Mouse (Mus musculus) megakaryocyte, embryonic 14.5 days (primary cell): ENCODE measurements around the gene Exoc7. TPM values are rescaled to one million over a fixed set of nuclear protein-coding genes. Genes with fewer than 3 reads are reported as not detected.

Experiments
- H3K27me3 ChIP-seq: replicated peaks from 2 replicates; pipeline ENCODE3; 2012; ENCODE audit warnings: inconsistent platforms
- H3K36me3 ChIP-seq: replicated peaks from 2 replicates; pipeline ENCODE3; 2012; ENCODE audit warnings: low read length, inconsistent platforms, mixed read lengths
- H3K4me1 ChIP-seq: 2 replicates; pipeline ENCODE4 v1.6.1; 2012; ENCODE audit warnings: inconsistent platforms
- H3K4me3 ChIP-seq: replicated peaks from 2 replicates; pipeline ENCODE3; 2012; ENCODE audit warnings: moderate library complexity, mild to moderate bottlenecking, inconsistent platforms
- H3K9me3 ChIP-seq: 2 replicates; pipeline ENCODE4 v1.6.1; 2012; ENCODE audit warnings: inconsistent platforms
- FLI1 ChIP-seq: IDR thresholded peaks from 2 replicates; pipeline ENCODE4 v1.6.1; 2012; ENCODE audit warnings: low read length, inconsistent platforms, mixed read lengths
- GATA1 ChIP-seq: IDR thresholded peaks from 3 replicates; pipeline ENCODE4 v1.6.1; 2012; ENCODE audit warnings: mixed read lengths, low read length, inconsistent platforms, borderline replicate concordance
- polyA plus RNA-seq: library from polyadenylated mRNA; stranded (reverse); fragments of >175 nt; gene quantifications from 2 replicates; pipeline ENCODE4 v1.2.3, GENCODE M21; 2012; ENCODE audit warnings: low replicate concordance; ENCODE audit not compliant: insufficient read depth

Exoc7 gene
- polyA plus RNA-seq, 1 experiment: 6.7 TPM

DNA sequence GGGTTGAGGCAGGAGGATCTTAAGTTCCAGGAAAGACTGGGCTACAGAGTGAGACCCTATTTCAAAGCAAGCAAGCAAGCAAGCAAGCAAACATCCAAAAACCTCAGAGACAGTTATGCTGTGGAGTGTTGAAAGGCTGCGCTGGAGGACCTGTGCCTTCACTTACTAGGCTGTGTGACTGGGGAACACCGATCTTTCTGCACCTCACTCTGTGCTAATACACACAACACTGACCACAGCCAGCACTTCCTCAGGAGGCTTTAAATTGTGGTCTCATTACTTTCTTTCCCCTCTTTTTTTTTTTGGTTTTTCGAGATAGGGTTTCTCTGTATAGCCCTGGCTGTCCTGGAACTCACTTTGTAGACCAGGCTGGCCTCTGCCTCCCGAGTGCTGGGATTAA, 41.2 kb downstream of the Exoc7 start:
- Histone ChIP-seq H3K36me3 (peaks cover 99% of the 10 kb centered on the region), H3K4me1 (peaks cover 35% of the 10 kb centered on the region), H3K27me3 (no peaks in the 10 kb centered on the region), H3K4me3 (no peak overlapping the region), H3K9me3 (no peaks in the 10 kb centered on the region)
- TF ChIP-seq GATA1 (no peak), FLI1 (no peak)

DNA sequence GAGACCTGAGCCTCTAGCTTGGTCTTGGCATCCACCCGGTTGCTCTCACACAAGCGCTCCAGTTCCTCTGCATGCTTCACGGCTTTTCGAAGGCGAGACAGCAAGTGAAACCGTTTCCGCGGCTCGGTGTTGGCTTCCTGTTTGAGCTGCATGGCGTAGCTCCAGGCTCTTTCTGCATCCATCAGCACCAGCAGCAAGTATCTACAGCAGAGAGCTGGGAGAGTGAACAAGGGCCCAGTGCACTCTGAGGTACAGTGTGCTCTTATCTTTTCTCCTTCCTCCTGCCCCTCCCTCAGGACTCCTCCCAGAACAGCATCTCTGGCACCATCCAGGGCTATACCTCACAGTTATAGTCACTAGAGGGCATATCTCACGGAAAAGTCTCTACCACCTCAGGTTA, 41.7 kb downstream of the Exoc7 start:
- no peaks in the 10 kb centered on the region for H3K27me3 ChIP-seq
- no peak for TF ChIP-seq GATA1
- peaks cover 99% of the 10 kb centered on the region for H3K36me3 ChIP-seq
- peaks cover 34% of the 10 kb centered on the region for H3K4me1 ChIP-seq
- H3K9me3 ChIP-seq: no peaks in the 10 kb centered on the region
- no peak overlapping the region for H3K4me3 ChIP-seq

DNA sequence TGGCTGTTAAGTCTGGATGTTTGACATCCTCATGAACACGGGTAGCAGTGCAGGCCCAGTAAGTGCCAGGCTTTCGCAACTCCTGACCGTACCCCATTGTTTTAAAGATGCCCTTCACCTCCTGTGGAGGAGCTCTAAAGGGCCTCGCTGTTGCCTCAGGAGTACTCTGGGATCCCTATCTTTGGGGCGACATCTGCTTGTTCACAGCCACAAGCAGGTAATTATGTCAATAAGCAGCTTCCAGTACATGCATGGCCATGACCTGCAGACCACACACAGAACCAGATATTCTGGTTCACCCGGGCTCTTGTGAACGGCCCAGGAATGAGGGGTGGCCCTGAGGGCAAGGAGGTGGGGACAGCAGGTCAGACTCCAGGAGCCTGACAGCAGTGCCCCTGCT, 46.8 kb downstream of the Exoc7 start:
- Histone ChIP-seq H3K4me1 (peaks cover 43% of the 10 kb centered on the region), H3K27me3 (no peaks in the 10 kb centered on the region), H3K9me3 (no peaks in the 10 kb centered on the region), H3K36me3 (peaks cover 94% of the 10 kb centered on the region), H3K4me3 (no peak overlapping the region)
- no peak for TF ChIP-seq FLI1
- TF ChIP-seq GATA1: no peak

DNA sequence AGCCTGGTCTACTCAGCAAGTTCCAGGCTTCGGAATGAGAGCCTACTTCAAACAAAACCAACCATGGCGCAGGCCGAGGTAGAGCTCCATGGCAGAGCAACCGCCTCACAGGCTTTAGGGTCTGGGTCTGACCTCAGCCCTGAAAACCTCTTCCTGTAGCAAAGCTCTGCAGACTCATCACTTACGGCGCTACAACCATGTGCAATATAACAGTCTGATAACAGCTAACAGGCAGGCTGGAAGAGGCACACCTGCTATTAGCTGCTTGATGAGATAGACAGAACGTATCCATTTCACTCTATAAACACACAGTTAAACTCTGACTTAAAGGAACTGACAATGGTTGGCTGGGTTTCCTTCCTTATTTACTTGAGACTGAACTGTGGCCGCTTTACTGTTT, 47.6 kb downstream of the Exoc7 start:
- Histone ChIP-seq H3K36me3 (peaks cover 94% of the 10 kb centered on the region), H3K9me3 (no peaks in the 10 kb centered on the region), H3K27me3 (no peaks in the 10 kb centered on the region), H3K4me3 (no peak overlapping the region), H3K4me1 (peaks cover 51% of the 10 kb centered on the region)
- TF ChIP-seq GATA1: no peak
- no peak for TF ChIP-seq FLI1

DNA sequence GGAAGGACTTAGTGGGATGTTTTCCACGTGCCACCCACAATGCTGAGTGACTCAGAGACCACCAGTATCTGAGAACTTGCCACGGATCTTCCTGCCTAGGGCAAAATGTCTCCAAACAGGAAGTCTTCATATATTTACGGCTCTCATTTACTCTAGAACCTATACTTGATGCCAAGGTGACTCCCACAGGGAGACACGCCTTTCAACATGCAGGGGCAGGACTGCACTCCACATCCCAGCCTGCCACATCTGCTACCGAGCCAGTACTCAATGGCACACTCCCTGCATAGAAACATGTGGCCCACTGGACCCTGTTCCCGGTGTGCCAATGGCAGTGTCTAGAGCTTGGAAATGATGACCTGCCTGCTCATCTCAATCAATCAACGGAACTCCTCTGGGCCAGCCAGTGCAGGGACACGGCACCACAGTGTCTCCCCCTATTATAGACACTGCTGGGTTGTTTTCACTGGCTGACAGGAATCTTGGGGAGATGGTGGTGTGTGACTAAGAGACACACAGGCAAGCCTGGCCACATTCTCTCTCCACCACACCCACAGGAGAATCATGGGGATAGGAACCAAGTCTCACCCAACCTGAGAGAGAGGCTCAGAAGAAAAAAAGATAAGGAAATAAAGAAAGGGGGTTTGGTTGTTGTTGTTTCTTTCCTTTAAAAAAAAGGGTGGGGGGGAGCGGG, 50.9 kb downstream of the Exoc7 start:
- peak overlapping the region; percentile 24 for H3K4me3 ChIP-seq
- H3K27me3 ChIP-seq: no peaks in the 10 kb centered on the region
- peaks cover 93% of the 10 kb centered on the region for H3K36me3 ChIP-seq
- TF ChIP-seq GATA1 (no peak), FLI1 (no peak)
- H3K4me1 ChIP-seq: peaks cover 63% of the 10 kb centered on the region
- H3K9me3 ChIP-seq: no peaks in the 10 kb centered on the region

DNA sequence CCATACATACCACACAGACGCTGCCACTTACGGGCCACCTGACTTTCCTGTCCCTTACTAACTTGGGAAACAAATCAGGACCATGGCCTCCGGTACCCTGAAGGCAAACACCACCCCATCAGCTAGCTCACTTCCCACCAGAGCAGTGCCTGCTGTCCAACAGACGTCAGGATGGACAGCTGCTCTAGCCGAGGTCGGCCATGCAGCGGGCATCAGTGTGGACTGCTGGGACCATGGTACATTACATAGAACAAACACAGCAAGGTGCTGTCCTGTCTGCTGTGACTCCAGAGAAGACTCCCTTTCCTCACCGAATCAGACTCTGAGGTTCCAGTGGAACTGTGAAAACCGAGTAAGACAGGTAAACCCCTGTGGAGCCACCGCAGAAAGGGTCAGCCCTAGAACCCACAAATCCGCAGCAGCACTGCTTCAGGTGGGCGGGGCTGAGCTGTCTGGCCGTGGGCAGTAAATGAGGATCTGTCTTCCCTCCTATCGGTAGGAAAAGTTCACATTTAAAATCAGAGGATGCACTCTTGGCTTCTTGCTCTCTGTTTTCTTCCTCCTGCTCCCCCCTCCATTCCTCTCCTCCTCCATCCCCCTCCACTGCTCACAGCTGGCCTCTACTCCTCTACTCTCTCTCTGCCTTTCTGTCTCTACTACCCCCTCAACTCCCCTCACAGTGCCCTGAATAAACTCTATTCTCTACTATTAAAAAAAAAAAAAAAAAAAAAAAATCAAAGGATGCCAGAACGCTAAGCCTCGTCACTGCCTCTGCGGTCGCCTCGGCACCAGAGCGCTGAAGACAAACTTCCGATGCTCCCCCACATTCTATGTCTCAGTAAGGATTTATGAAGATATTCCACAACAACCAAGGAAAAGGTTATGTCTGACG, 51.7 kb downstream of the Exoc7 start:
- peaks cover 93% of the 10 kb centered on the region for H3K36me3 ChIP-seq
- no peaks in the 10 kb centered on the region for H3K9me3 ChIP-seq
- H3K4me3 ChIP-seq: peak overlapping the region; percentile 86
- H3K27me3 ChIP-seq: no peaks in the 10 kb centered on the region
- TF ChIP-seq GATA1: no peak
- TF ChIP-seq FLI1: no peak
- H3K4me1 ChIP-seq: peaks cover 59% of the 10 kb centered on the region

DNA sequence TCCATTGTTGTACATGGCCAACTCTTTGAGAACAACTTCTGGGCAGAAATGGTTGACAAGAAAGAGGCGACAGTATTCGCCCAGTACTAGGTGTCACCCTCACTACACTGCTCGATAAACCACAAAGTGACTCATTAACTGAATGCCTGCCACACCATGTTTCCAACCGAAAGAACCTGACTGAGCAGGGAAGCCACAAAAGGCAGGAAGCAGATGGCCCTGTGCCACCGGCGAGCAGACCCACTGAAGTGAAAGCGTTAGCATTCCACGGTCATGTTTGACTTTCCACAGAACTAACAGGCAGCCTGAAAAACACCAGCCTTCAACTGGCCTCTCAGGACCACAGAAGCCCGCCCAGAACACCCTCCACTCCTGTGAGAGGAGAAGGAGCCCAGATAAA, 52.4 kb downstream of the Exoc7 start:
- Histone ChIP-seq H3K9me3 (no peaks in the 10 kb centered on the region), H3K36me3 (peaks cover 93% of the 10 kb centered on the region), H3K27me3 (no peaks in the 10 kb centered on the region), H3K4me1 (peaks cover 54% of the 10 kb centered on the region), H3K4me3 (peak overlapping the region; percentile 86)
- TF ChIP-seq GATA1 (no peak), FLI1 (no peak)

DNA sequence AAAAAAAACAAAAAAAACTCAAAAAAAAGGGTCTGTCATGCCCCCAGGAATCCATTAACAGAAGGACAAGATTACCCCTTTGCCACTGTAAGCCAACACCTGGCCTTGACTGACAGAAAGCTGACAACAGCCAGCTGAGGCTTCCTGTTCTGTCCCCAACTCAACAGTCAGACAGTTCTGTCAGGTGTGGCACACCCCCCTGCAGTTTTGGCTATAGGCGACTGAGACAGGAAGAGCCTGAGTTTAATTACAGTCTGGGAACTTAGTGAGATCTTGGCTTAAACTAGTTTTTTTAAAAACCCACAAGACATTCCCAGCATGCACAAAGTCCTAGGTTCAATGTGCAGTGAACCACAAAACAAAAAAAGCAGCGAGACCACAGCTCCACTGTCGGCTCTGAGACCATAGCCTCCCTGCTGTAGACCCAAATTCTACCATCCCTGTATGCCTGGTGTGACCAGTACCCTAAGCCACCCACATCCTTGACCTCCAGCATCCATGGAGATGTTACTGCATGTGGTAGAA, 53.9 kb downstream of the Exoc7 start:
- H3K27me3 ChIP-seq: no peaks in the 10 kb centered on the region
- peaks cover 93% of the 10 kb centered on the region for H3K36me3 ChIP-seq
- H3K9me3 ChIP-seq: no peaks in the 10 kb centered on the region
- TF ChIP-seq GATA1: no peak
- TF ChIP-seq FLI1: no peak
- peaks cover 49% of the 10 kb centered on the region for H3K4me1 ChIP-seq
- H3K4me3 ChIP-seq: no peak overlapping the region

DNA sequence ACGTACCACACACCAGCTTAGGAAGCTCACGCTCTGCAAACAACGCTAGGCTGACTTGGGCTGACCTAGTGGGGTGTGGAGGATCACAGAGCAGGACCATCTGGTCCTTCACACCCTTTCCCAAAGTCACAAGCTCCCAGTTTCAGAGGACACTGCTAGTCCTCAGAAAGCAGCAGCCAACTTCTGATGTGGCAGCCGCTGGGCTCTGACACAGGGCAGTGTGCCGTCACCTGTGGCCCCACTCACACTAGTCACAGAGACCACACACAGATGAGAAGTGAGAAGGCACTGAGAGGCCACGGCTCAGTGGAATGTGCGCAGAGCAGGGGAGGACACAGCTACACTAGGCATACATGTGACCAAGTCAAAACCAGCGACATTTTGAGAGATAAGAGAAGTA, 56.1 kb downstream of the Exoc7 start:
- TF ChIP-seq FLI1 (no peak), GATA1 (no peak)

More for the DNA sequence above, 56.1 kb downstream of the Exoc7 start:
- H3K27me3 ChIP-seq: no peaks in the 10 kb centered on the region
- no peaks in the 10 kb centered on the region for H3K9me3 ChIP-seq
- H3K36me3 ChIP-seq: peaks cover 98% of the 10 kb centered on the region
- no peak overlapping the region for H3K4me3 ChIP-seq
- peaks cover 27% of the 10 kb centered on the region for H3K4me1 ChIP-seq
